Mouse (Mus musculus): ENCODE measurements around the gene Slc17a5. TPM values are rescaled to one million over a fixed set of nuclear protein-coding genes. Genes with fewer than 3 reads are reported as not detected.

Gene Slc17a5
- polyA plus RNA-seq, 1 experiment from 2014 or later: 15.9 TPM

DNA sequence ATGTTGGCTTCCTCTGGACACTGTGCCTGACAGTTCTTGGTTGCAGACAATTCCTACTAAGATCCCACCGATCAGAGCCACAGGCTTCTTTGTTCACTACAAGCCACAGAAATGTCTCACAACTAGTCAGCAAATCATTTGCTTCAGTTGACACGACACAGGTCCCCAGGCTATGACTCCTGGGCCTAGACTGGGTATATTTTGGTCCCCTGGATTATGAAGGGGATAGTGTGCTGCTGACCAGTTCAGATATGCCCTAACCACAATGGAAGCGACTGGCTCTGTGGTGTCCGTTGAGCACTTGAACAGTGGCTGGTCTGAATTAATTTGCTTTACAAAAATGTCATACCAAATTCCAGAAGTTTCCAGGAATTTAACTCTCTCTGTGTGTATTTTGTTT lies 73.2 kb downstream of the Slc17a5 start:
- Histone ChIP-seq H3K9ac (ENCODE audit: low read depth, low read length) (no peak overlapping the region), H3K36me3 (ENCODE audit: control insufficient read depth, insufficient read depth, low read length) (0 out of 2 replicates have a peak, but pooled peaks cover 3% of the 10 kb centered on the region), H3K4me1 (ENCODE audit: control insufficient read depth, insufficient read depth, low read length) (no peaks in the 10 kb centered on the region), H3K4me3 (ENCODE audit: low read depth, low read length) (no peak overlapping the region), H3K4me2 (ENCODE audit: low read length) (no peak overlapping the region), H3K27me3 (ENCODE audit: control insufficient read depth, insufficient read depth, low read depth, low read length) (no peaks in the 10 kb centered on the region), H3K9me3 (replicated peaks; ENCODE audit: control insufficient read depth, low read length, poor library complexity, severe bottlenecking) (no peaks in the 10 kb centered on the region; the same call in 1 of the 2 replicates), H3K27ac (ENCODE audit: low read length) (no peak overlapping the region)
- ATAC-seq: no peak
- WGBS: 78% methylated on average over 4 of the region's 4 CpGs

DNA sequence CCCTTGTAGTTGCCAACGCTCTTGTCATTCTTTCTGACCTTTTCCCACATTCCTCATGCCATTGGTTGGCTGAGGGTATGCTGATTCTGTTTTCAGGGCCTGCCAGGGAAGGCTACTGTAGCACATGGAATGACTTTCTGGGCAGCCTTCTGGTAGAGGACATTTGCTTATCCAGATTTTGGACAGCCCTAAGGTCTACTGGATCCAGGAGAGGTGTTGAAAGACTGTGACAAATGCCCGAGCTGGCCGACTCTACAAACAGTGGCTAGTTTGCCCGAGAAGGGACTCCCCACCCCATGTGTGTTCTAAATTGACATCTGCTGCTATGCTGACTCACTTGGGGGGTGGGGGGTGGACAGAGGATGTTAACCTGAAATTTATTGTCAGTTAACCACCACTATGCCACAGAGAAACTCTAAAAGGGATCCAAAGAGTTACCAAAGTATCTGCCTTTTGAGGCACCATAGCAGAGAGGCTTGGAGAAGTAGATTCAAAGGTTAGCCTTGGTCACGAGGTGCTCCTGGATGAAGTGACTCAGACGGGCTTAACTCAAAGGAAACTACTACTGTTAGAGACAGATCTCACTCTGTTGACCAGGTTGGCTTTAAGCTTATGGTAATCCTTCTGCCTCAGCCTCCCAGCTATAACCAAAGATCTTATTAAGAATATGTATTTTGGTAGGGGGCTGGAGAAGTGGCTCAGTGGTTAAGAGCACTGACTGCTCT lies 73.9 kb downstream of the Slc17a5 start:
- Histone ChIP-seq H3K4me3 (ENCODE audit: low read depth, low read length) (no peak overlapping the region), H3K4me1 (ENCODE audit: control insufficient read depth, insufficient read depth, low read length) (no peaks in the 10 kb centered on the region), H3K36me3 (ENCODE audit: control insufficient read depth, insufficient read depth, low read length) (peaks cover 5% of the 10 kb centered on the region; the same call in 1 of the 2 replicates), H3K27me3 (ENCODE audit: control insufficient read depth, insufficient read depth, low read depth, low read length) (no peaks in the 10 kb centered on the region), H3K27ac (ENCODE audit: low read length) (no peak overlapping the region), H3K9me3 (replicated peaks; ENCODE audit: control insufficient read depth, low read length, poor library complexity, severe bottlenecking) (no peaks in the 10 kb centered on the region; the same call in 1 of the 2 replicates), H3K9ac (ENCODE audit: low read depth, low read length) (no peak overlapping the region), H3K4me2 (ENCODE audit: low read length) (no peak overlapping the region)
- 83% methylated on average over 6 of the region's 6 CpGs for WGBS
- ATAC-seq: no peak

DNA sequence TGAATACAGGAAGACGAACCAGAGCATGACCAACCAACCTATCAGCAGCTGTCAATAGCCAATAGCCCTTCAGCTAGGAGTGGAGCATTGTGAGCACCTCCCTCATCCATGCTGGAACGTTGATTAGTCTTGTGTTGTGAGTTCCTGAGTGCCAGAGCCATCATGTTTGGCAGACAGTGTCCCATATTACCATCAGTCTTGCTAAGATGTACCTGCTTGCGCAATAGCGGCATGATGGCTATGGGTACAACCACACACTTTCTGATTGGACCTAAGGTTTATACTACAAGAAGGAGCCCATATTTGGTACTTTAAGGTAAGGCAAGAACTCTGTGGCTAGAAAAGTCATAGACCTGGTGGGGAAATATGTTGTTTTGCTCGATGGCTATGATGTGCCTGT lies 76.1 kb downstream of the Slc17a5 start:
- WGBS: 97% methylated on average over 5 of the region's 5 CpGs
- Histone ChIP-seq H3K4me2 (ENCODE audit: low read length) (no peak overlapping the region), H3K4me1 (ENCODE audit: control insufficient read depth, insufficient read depth, low read length) (no peaks in the 10 kb centered on the region), H3K9ac (ENCODE audit: low read depth, low read length) (no peak overlapping the region), H3K27ac (ENCODE audit: low read length) (no peak overlapping the region), H3K27me3 (ENCODE audit: control insufficient read depth, insufficient read depth, low read depth, low read length) (no peaks in the 10 kb centered on the region), H3K36me3 (ENCODE audit: control insufficient read depth, insufficient read depth, low read length) (peaks cover 6% of the 10 kb centered on the region; the same call in 1 of the 2 replicates), H3K4me3 (ENCODE audit: low read depth, low read length) (no peak overlapping the region), H3K9me3 (replicated peaks; ENCODE audit: control insufficient read depth, low read length, poor library complexity, severe bottlenecking) (no peaks in the 10 kb centered on the region; the same call in 1 of the 2 replicates)
- ATAC-seq: no peak

DNA sequence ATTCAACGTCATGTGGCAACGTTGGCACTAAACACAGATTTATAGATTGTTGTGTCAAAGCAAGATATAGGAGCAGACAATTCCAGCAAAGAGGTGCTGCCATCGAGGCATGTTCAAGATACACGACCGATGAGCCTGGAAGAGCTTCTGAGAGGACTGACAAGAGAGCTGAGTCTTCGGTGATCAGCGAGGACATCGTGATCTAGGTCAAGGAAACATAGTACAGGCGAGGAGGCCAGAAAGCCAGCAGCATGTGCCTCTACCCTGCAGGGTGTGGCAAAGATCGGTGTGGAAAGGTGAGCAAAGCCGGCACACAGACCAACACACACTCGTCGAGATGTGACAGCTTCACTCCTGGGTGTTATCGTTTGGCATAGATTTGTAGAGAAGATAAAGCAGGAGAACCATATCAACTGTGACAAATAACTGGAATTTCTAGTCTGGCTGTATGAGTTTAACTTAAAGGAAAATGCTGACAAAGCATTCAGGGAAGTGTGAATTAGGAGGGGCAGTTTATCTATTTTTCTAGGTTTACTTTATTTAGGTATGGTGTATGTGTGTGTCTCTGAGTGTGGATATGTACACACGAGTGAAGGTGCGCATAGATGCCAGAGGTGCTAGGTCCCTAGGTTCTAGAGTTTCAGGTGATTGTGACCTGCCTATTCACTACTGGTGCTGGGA lies 79.6 kb downstream of the Slc17a5 start:
- Histone ChIP-seq H3K4me2 (ENCODE audit: low read length) (no peak overlapping the region), H3K36me3 (ENCODE audit: control insufficient read depth, insufficient read depth, low read length) (peaks cover 6% of the 10 kb centered on the region; the same call in 1 of the 2 replicates), H3K4me3 (ENCODE audit: low read depth, low read length) (no peak overlapping the region), H3K9ac (ENCODE audit: low read depth, low read length) (no peak overlapping the region), H3K9me3 (replicated peaks; ENCODE audit: control insufficient read depth, low read length, poor library complexity, severe bottlenecking) (no peaks in the 10 kb centered on the region; the same call in 1 of the 2 replicates), H3K27me3 (ENCODE audit: control insufficient read depth, insufficient read depth, low read depth, low read length) (no peaks in the 10 kb centered on the region), H3K4me1 (ENCODE audit: control insufficient read depth, insufficient read depth, low read length) (peaks cover 11% of the 10 kb centered on the region), H3K27ac (ENCODE audit: low read length) (no peak overlapping the region)
- WGBS: 92% methylated on average over 16 of the region's 16 CpGs
- ATAC-seq: no peak

DNA sequence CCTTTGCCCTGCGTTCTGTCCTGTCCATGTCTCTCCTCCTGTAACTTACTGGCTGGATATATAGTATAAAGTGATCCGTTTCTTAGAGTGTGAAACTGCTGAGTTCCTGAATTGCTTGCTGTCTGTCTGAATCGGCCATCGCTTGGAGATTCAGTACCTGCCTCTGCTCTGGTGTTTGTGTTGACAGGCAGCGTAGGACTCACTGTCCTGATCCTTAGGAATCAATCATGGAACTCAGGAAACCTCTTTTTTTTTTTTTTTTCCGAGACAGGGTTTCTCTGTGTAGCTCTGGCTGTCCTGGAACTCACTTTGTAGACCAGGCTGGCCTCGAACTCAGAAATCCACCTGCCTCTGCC lies 81.1 kb downstream of the Slc17a5 start:
- Histone ChIP-seq H3K9ac (ENCODE audit: low read depth, low read length) (no peak overlapping the region; the same call in 1 of the 2 replicates), H3K9me3 (replicated peaks; ENCODE audit: control insufficient read depth, low read length, poor library complexity, severe bottlenecking) (no peaks in the 10 kb centered on the region; the same call in 1 of the 2 replicates), H3K4me1 (ENCODE audit: control insufficient read depth, insufficient read depth, low read length) (peaks cover 18% of the 10 kb centered on the region), H3K27ac (ENCODE audit: low read length) (no peak overlapping the region), H3K36me3 (ENCODE audit: control insufficient read depth, insufficient read depth, low read length) (peaks cover 5% of the 10 kb centered on the region; the same call in 1 of the 2 replicates), H3K4me3 (ENCODE audit: low read depth, low read length) (no peak overlapping the region), H3K27me3 (ENCODE audit: control insufficient read depth, insufficient read depth, low read depth, low read length) (no peaks in the 10 kb centered on the region), H3K4me2 (ENCODE audit: low read length) (no peak overlapping the region; the same call in 1 of the 2 replicates)
- ATAC-seq: no peak
- WGBS: 89% methylated on average over 7 of the region's 7 CpGs

DNA sequence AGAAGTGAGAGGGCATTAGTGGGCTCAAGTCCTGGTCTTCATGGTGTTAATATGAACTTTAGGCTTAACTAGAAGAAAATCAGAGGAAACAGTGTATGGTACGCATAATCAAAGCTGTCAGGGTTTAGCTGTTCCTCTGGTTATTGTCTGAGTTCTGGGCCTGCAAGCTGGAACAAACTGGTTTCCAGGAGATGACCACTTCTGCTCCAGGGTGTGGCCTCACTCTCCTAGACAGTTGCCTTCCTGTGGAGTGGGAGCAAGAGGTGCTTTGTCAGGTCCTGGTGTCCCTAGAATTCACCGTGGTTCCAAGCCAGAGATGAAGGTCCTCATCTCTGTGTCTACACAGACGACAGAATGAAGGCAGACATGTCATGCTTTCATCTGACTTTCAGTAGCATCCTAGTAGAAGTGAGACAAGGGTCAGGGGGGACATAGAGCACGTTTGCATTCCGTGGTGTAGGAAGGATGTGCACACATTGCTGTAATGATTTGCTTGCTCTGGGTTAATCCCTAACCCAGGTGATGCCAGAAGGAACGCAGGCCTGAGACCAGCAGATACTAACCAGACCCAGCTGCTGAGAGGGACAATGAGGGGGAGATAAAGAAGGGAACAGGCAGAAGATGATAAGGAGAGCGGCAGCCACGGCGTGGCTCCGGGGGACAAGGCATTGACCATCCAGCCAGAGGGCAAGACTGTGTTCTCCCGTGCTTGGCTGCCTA lies 81.7 kb downstream of the Slc17a5 start:
- Histone ChIP-seq H3K9ac (ENCODE audit: low read depth, low read length) (no peak overlapping the region; the same call in 1 of the 2 replicates), H3K9me3 (replicated peaks; ENCODE audit: control insufficient read depth, low read length, poor library complexity, severe bottlenecking) (no peaks in the 10 kb centered on the region), H3K27ac (ENCODE audit: low read length) (no peak overlapping the region), H3K4me3 (ENCODE audit: low read depth, low read length) (no peak overlapping the region), H3K4me1 (ENCODE audit: control insufficient read depth, insufficient read depth, low read length) (peaks cover 18% of the 10 kb centered on the region), H3K27me3 (ENCODE audit: control insufficient read depth, insufficient read depth, low read depth, low read length) (no peaks in the 10 kb centered on the region), H3K4me2 (ENCODE audit: low read length) (peak overlapping the region; percentile 27), H3K36me3 (ENCODE audit: control insufficient read depth, insufficient read depth, low read length) (peaks cover 3% of the 10 kb centered on the region; the same call in 1 of the 2 replicates)
- WGBS: 71% methylated on average over 11 of the region's 11 CpGs
- no peak for ATAC-seq

DNA sequence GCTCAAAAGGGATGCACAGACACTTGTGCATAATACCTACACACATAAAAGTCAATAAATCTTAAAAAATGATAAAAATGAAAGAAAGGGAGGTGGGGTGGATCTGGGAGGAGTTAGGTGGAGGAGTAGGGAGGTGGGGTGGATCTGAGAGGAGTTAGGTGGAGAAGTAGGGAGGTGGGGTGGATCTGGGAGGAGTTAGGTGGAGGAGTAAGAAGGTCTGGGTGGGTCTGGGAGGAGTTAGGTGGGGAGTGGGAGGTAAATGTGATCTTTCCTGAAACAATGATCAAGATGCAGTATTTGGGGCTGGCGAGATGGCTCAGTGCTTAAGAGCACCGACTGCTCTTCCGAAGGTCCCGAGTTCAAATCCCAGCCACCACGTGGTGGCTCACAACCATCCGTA lies 82.6 kb downstream of the Slc17a5 start:
- H3K27me3 ChIP-seq (ENCODE audit: control insufficient read depth, insufficient read depth, low read depth, low read length): no peaks in the 10 kb centered on the region
- H3K9me3 ChIP-seq (replicated peaks; ENCODE audit: control insufficient read depth, low read length, poor library complexity, severe bottlenecking): no peaks in the 10 kb centered on the region
- no peak overlapping the region for H3K9ac ChIP-seq (ENCODE audit: low read depth, low read length)
- peak overlapping the region; percentile 44 for H3K4me2 ChIP-seq (ENCODE audit: low read length)
- H3K27ac ChIP-seq (ENCODE audit: low read length): no peak overlapping the region
- peaks cover 18% of the 10 kb centered on the region for H3K4me1 ChIP-seq (ENCODE audit: control insufficient read depth, insufficient read depth, low read length)
- no peak overlapping the region for H3K4me3 ChIP-seq (ENCODE audit: low read depth, low read length)
- ATAC-seq: no peak
- H3K36me3 ChIP-seq (ENCODE audit: control insufficient read depth, insufficient read depth, low read length): peaks cover 3% of the 10 kb centered on the region; the same call in 1 of the 2 replicates
- WGBS: 96% methylated on average over 6 of the region's 6 CpGs

DNA sequence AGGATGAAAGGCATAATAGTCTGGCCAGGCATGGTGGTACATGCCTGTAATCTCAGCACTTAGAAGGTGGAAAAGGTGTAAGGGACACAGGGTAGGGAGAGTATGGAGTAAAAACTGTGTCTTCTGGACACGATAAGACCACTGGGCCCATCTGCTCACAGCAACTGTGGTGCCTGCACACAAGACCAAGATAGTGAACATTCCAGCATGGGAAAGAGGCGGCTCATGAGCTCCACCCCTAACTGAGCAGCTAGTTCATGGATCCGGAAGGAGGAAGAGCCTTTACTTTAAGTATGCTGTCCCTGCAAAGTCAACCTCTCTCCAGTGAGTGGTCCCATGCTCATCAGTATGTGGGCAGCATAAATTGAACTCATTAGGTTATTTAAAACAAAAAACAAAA lies 83.2 kb downstream of the Slc17a5 start:
- ATAC-seq: no peak
- Histone ChIP-seq H3K36me3 (ENCODE audit: control insufficient read depth, insufficient read depth, low read length) (peaks cover 3% of the 10 kb centered on the region; the same call in 1 of the 2 replicates), H3K4me1 (ENCODE audit: control insufficient read depth, insufficient read depth, low read length) (peaks cover 18% of the 10 kb centered on the region), H3K4me3 (ENCODE audit: low read depth, low read length) (peak overlapping the region; percentile 24; the same call in 1 of the 2 replicates), H3K27ac (ENCODE audit: low read length) (peak overlapping the region; percentile 80), H3K27me3 (ENCODE audit: control insufficient read depth, insufficient read depth, low read depth, low read length) (no peaks in the 10 kb centered on the region), H3K9ac (ENCODE audit: low read depth, low read length) (no peak overlapping the region), H3K4me2 (ENCODE audit: low read length) (peak overlapping the region; percentile 44), H3K9me3 (replicated peaks; ENCODE audit: control insufficient read depth, low read length, poor library complexity, severe bottlenecking) (no peaks in the 10 kb centered on the region)
- 75% methylated on average over 3 of the region's 3 CpGs for WGBS
